Mouse (Mus musculus) layer of hippocampus, adult 8-10 months (tissue): ENCODE measurements at regions not wholly inside any gene's neighbourhood (a gene's known extent, or its start where the extent isn't known, plus 50 kb on each side); places are given as distances from the start of the nearest gene placed in this dataset.

ENCODE experiments used
- DNase-seq, 2 experiments: peaks; one replicate each; pipeline ENCODE4 v3.0.0; 2022; ENCODE audit warnings: low spot score in 2 of 2

GRCm38 (mm10) chr16:52746186-52746585, 292.3 kb upstream of the Alcam start:
- no peak for DNase-seq

GRCm38 (mm10) chr16:52744720-52745119, 290.8 kb upstream of the Alcam start:
- DNase-seq: no peak

- no peak for DNase-seq
These were observed 288.3 kb upstream of the Alcam start for GRCm38 (mm10) chr16:52742166-52742565.

GRCm38 (mm10) chr16:52726120-52726844, 272.4 kb upstream of the Alcam start:
- DNase-seq: no peak

- DNase-seq: no peak
These were observed 264.5 kb upstream of the Alcam start for GRCm38 (mm10) chr16:52718231-52718932.

- DNase-seq: no peak
These were observed 236.4 kb upstream of the Alcam start for GRCm38 (mm10) chr16:52690272-52690671.

GRCm38 (mm10) chr16:52654825-52655224, 201.0 kb upstream of the Alcam start:
- no peak for DNase-seq
